Mouse (Mus musculus) ES-Bruce4 (cell line): ENCODE data around the gene Slc25a5. TPM values are rescaled to one million over a fixed set of nuclear protein-coding genes. Genes with fewer than 3 reads are reported as not detected.
"Not testable (repeated sequence)": the region's sequence is repeated elsewhere in the genome, so short reads cannot be mapped to it uniquely, and the experiment has no call there.

ENCODE experiments used
- H3K27ac ChIP-seq: 2 replicates; pipeline ENCODE4 v1.5.1; 2012; ENCODE audit warnings: low read length, inconsistent platforms; ENCODE audit not compliant: insufficient read depth
- H3K27me3 ChIP-seq: 2 replicates; pipeline ENCODE4 v1.6.1; 2012; ENCODE audit warnings: mild to moderate bottlenecking, low read length, inconsistent platforms; ENCODE audit not compliant: control insufficient read depth, poor library complexity, insufficient read depth, severe bottlenecking
- H3K36me3 ChIP-seq: 2 replicates; pipeline ENCODE4 v1.6.1; 2012; ENCODE audit warnings: inconsistent platforms, mild to moderate bottlenecking, low read length, moderate library complexity; ENCODE audit not compliant: control insufficient read depth, poor library complexity, insufficient read depth, severe bottlenecking
- H3K4me1 ChIP-seq: one replicate; pipeline ENCODE4 v1.8.1; 2011; ENCODE audit warnings: low read length; ENCODE audit not compliant: control insufficient read depth, insufficient read depth
- H3K4me3 ChIP-seq: 2 replicates; pipeline ENCODE4 v1.5.1; 2011; ENCODE audit warnings: low read depth, mild to moderate bottlenecking, low read length
- H3K9ac ChIP-seq: 2 replicates; pipeline ENCODE4 v1.6.1; 2012; ENCODE audit warnings: low read depth, mild to moderate bottlenecking, inconsistent platforms; ENCODE audit not compliant: poor library complexity, severe bottlenecking
- H3K9me3 ChIP-seq: replicated peaks from 2 replicates; pipeline ENCODE4 v1.6.1; 2012; ENCODE audit warnings: mild to moderate bottlenecking, low read length, inconsistent platforms; ENCODE audit not compliant: control insufficient read depth, poor library complexity, insufficient read depth, severe bottlenecking
- CTCF ChIP-seq: IDR thresholded peaks from one replicate; pipeline ENCODE4 v1.8.1; 2011; ENCODE audit warnings: low read depth, low read length
- EP300 ChIP-seq: IDR thresholded peaks from 2 replicates; pipeline ENCODE4 v1.6.1; 2011; ENCODE audit warnings: low read depth, low read length; ENCODE audit not compliant: insufficient read depth
- POLR2A ChIP-seq: IDR thresholded peaks from one replicate; pipeline ENCODE4 v1.8.1; 2011; ENCODE audit warnings: low read length; ENCODE audit not compliant: insufficient read depth
- polyA plus RNA-seq: library from polyadenylated mRNA; stranded (reverse); fragments of >200 nt; gene quantifications from 2 replicates; pipeline ENCODE4 v1.2.4, GENCODE M21; 2011; ENCODE audit warnings: low read depth; ENCODE audit not compliant: missing spikeins, insufficient read depth, insufficient read length

Slc25a5 gene
- polyA plus RNA-seq, 1 experiment = 680 TPM

DNA sequence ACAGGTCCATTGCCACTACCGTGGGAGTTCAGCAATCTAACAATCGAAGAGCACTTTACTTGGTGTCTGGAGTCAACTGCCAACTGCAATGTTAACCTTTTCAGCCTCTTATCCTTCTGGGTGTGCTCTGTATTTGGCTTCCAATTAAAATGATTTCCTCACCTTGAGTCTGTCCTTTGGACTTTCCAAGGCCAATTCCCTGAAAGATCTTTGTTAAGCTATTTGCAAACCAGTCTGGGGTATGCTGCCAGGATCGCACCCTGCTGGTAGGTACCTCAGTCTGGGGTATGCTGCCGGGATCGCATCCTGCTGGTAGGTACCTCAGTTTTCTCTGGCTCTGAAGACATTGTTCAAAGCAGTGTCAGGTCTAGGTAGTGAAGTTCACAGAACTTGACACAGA lies 880 bp upstream of the Slc25a5 start:
- Histone ChIP-seq H3K4me3 (no peak overlapping the region), H3K4me1 (peaks cover 3% of the 10 kb centered on the region), H3K27ac (peak overlapping the region; percentile 75), H3K9me3 (no peaks in the 10 kb centered on the region), H3K36me3 (peaks cover 19% of the 10 kb centered on the region), H3K9ac (no peak overlapping the region), H3K27me3 (no peaks in the 10 kb centered on the region)
- TF ChIP-seq POLR2A (no peak), CTCF (no peak), EP300 (no peak)

DNA sequence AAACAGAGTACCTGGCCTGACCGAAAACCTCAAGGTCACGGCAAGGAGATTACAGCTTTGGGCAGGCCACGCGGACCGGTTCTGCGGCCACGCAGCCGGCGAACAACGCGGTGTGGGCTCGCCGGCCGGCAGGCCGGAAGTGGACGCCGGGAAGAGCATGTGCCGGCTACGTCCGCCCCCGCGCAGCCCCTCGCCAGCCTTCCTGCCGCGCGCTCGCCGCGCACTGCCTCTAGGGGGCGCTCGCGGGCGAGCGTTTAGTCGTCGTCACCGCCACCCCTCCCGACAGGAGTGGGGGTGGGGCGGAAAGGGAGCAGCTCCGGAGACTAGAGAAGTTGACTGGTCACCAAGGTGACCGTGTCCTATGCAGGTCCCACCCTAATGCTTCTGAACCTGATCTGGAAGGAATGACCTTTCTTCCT lies 721 bp downstream of the Slc25a5 start:
- peak; percentile 14 for TF ChIP-seq POLR2A
- peak; percentile 59 for TF ChIP-seq CTCF
- peak; percentile 66 for TF ChIP-seq EP300

DNA sequence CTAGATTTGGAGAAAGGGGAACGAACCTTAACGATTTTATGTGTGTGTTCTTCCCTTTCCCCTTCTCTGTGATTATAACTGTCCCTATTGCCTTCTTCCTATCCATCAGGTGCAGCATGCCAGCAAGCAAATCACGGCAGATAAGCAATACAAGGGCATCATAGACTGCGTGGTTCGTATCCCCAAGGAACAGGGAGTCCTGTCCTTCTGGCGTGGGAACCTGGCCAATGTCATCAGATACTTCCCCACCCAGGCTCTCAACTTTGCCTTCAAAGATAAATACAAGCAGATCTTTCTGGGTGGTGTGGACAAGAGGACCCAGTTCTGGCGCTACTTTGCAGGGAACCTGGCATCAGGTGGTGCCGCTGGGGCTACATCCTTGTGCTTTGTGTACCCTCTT lies 1.3 kb downstream of the Slc25a5 start:
- not testable (repeated sequence) for H3K4me1 ChIP-seq, H3K27me3 ChIP-seq, H3K9me3 ChIP-seq
- Histone ChIP-seq H3K36me3 (peaks cover 19% of the 10 kb centered on the region), H3K4me3 (peak overlapping the region; percentile 86), H3K27ac (peak overlapping the region; percentile 56; the same call in 1 of the 2 replicates), H3K9ac (0 out of 2 replicates have a peak overlapping the region, but pooled peaks have one; percentile 96)

More for the DNA sequence above, 721 bp downstream of the Slc25a5 start:
- H3K27ac ChIP-seq = peak overlapping the region; percentile 66
- H3K4me3 ChIP-seq = peak overlapping the region; percentile 86
- H3K9ac ChIP-seq = peak overlapping the region; percentile 96
- peaks cover 19% of the 10 kb centered on the region for H3K36me3 ChIP-seq
- no peaks in the 10 kb centered on the region for H3K9me3 ChIP-seq
- H3K27me3 ChIP-seq = no peaks in the 10 kb centered on the region
- peaks cover 3% of the 10 kb centered on the region for H3K4me1 ChIP-seq

DNA sequence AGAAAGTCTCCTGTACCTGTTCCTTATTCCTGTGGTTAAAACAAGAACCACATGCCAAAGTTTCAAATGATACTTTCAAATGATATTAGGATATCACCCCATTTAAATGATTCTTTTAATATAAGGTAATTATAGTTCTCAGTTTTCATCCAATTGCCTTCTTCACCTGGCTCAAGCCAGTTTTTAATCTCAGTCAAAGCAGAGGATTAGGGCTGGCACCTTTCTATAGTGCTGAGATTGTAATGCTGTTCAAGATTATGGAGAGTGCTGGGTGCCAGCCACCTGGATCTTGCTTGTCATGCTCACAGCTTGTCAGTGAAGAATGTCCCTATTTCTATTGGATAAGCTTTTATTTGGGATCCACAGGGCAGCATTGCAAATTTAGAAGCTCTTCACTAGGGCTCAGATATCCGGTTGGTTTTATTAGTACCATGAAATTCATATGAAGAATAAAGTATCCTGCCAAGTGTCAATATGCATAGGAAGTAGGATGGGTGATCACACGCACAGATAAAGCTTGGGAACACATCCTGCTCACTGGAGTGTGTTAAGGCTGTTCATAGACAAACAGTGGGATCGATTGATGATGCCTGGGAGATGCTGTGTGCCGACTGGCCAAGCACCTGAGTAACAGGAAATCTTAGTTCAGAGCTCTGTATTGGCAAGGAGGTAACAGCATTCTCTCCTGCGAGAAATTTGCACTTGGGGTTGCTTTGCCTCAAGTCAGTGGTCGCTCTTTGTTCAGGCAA lies 3.9 kb downstream of the Slc25a5 start:
- Histone ChIP-seq H3K27me3 (no peaks in the 10 kb centered on the region), H3K27ac (no peak overlapping the region), H3K4me3 (no peak overlapping the region), H3K9ac (no peak overlapping the region), H3K4me1 (no peaks in the 10 kb centered on the region), H3K9me3 (no peaks in the 10 kb centered on the region), H3K36me3 (peaks cover 19% of the 10 kb centered on the region)
- no peak for TF ChIP-seq EP300
- no peak for TF ChIP-seq POLR2A
- no peak for TF ChIP-seq CTCF

DNA sequence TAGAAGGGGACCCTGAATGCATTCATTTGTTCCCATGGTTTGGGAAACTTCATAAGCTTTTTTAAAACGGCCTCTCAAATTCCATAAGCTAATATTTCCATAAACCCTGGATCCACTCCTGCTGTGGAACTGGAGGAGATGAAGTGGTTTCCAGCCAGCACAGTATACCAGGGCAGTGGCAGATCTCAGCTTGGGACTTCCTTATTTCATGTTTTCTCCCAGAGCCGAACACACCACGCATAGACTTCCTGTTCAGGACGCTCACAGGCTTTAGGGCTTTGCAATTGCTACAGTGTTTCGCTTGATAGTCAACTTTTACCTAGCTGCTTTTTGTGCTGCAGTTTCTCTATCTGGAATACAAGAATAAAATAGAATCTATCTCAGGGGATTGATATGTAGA lies 7.7 kb downstream of the Slc25a5 start:
- Histone ChIP-seq H3K9ac (no peak overlapping the region), H3K9me3 (no peaks in the 10 kb centered on the region), H3K4me1 (no peaks in the 10 kb centered on the region), H3K27ac (peak overlapping the region; percentile 13; the same call in 1 of the 2 replicates), H3K27me3 (no peaks in the 10 kb centered on the region), H3K36me3 (peaks cover 5% of the 10 kb centered on the region), H3K4me3 (no peak overlapping the region)
- TF ChIP-seq EP300 = no peak
- TF ChIP-seq POLR2A = no peak
- TF ChIP-seq CTCF = no peak

DNA sequence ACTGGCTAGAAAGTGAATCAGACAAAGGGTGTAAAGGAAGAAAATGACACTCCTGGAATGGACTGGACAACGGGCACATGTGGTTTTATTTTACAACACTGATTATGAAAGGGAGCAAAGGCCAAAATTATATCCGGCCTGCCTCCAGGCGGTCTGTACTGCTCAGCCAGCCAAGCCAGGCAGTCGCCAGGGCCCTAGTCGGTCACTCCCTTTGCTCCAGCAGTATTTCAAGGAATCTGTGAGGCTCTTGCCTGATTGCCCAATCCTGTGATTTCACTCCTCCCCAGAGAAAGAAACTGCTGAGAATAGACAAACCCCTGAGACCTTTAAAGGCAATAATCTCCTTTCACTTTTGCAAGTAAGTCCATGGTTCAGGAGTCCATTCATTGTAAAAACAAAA lies 8.7 kb downstream of the Slc25a5 start:
- peak overlapping the region; percentile 28; the same call in 1 of the 2 replicates for H3K27ac ChIP-seq
- H3K36me3 ChIP-seq = no peaks in the 10 kb centered on the region
- H3K27me3 ChIP-seq = no peaks in the 10 kb centered on the region
- H3K4me1 ChIP-seq = no peaks in the 10 kb centered on the region
- TF ChIP-seq CTCF = no peak
- no peak for TF ChIP-seq EP300
- TF ChIP-seq POLR2A = no peak
- no peak overlapping the region for H3K9ac ChIP-seq
- no peaks in the 10 kb centered on the region for H3K9me3 ChIP-seq
- H3K4me3 ChIP-seq = no peak overlapping the region
